Mouse (Mus musculus): ENCODE measurements around the gene Mapkapk5.
"Not testable (repeated sequence)": the region's sequence is repeated elsewhere in the genome, so short reads cannot be mapped to it uniquely, and the experiment has no call there.

Gene Mapkapk5

DNA sequence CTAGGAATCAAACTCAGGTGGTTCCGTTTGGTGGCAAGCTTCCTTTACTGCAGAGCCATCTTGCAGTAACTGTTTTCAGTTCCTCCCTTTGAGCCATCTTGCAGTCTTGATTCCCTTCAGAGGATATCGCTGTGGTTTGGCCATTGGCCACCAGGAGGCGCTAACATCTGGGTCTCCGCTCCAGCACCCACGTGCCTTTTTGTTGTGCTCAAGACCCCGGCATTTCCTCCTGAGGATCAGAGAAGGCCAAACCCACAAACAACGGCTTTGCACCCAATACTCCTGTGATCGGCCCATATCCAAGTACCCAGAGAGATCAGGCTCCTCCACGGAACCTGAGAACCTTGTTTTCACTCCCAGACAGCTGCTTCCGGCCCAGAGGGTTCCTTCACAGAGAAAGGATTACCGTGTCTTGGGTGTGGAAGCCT, 18.8 kb upstream of the Mapkapk5 start:
- in situ Hi-C loops (cut with MboI; ENCODE audit: low sequenced_read_pairs), result no loop called here

DNA sequence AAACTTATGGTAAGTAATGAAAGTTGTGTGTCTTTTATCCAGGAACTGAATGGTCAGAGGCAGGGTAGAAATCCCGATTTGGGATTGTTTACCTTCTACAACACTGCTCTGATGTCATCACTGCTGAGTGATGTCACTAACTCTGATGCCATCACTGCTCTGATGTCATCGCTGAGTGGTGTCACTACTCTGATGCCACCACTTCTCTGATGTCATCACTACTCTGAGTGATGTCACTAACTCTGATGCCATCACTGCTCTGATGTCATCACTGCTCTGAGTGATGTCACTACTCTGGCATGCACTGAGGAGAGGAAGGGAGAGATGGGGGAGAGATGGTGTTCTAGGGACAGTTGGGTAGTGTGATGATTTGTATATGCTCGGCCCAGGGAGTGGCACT, 16.7 kb upstream of the Mapkapk5 start:
- in situ Hi-C loops (cut with MboI; ENCODE audit: low sequenced_read_pairs), result no loop called here

DNA sequence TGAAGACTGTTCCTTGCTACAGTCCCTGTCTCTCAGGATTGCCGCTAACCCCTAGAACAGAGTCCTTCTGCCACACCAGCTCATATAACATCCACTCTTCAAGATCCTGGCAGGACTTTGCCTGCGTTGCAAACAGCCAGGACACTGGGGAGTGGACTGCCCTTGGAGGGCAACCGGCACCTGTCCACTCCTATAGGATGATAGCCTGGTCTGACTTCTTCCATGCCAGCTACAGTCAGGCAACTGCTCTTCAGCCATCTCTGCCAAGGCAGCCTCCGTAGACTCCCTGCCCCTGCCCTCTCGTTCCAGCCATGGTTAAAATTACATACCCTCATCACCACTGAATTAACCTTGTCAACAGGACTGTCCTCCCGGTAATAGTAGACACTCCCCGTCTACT, 3.5 kb upstream of the Mapkapk5 start:
- in situ Hi-C loops (cut with MboI; ENCODE audit: low sequenced_read_pairs), result no loop called here

GRCm38 (mm10) chr5:121547084-121547483, 1.4 kb upstream of the Mapkapk5 start:
- in situ Hi-C loops (cut with MboI; ENCODE audit: low sequenced_read_pairs), result no loop called here

GRCm38 (mm10) chr5:121546530-121546895, 808 bp upstream of the Mapkapk5 start:
- in situ Hi-C loops (cut with MboI; ENCODE audit: low sequenced_read_pairs), result no loop called here

GRCm38 (mm10) chr5:121544910-121545792, 554 bp downstream of the Mapkapk5 start, which contains the start of the genes Adam1a and Gm42878:
Adam1a (minus strand) TSS chr5:121545482.
Gm42878 (minus strand) TSS chr5:121545482.
- in situ Hi-C loops (cut with MboI; ENCODE audit: low sequenced_read_pairs), result no loop called here

DNA sequence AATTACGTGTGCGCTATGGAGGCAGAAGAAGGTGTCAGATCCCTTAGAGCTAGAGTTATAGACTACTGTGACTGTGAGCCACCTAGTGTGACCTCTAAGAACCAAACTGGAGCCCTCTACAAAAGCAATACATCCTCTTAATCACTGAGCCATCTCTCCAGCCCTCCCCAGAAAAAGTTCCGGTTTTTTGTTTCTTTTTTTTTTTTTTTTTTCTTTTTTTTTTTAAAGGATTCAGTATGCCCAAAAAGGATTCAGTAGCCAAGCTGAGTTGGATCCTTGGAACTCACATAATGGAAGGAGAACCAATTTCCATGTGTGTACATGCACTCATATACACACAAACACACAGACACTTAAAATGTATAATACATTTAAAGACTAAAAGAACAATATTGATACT, 2.3 kb downstream of the Mapkapk5 start:
- in situ Hi-C loops (cut with MboI; ENCODE audit: low sequenced_read_pairs), result no loop called here

- in situ Hi-C loops (cut with MboI; ENCODE audit: low sequenced_read_pairs), result no loop called here
These were observed 4.5 kb downstream of the Mapkapk5 start for GRCm38 (mm10) chr5:121541235-121541634.

GRCm38 (mm10) chr5:121540066-121540465, 5.6 kb downstream of the Mapkapk5 start:
- in situ Hi-C loops (cut with MboI; ENCODE audit: low sequenced_read_pairs), result no loop called here

DNA sequence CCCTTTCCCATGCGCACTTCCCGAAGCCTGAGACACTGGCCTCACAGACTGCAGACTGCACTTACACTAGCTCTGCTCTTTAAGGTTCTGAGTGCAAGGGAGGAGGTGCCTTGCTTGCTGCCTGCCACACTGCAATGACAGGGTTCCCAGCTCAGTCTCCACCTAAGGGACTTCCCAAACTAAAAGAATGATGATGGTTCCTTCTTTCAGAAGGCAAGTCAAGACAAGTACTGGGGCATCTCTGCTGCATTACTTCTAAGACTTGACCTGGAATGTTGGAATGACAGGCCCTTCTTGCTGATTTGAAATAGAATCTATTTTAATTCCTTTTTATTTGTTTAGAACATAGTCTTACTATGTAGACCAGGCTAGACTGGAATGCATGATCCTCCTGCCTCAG, 8.1 kb downstream of the Mapkapk5 start:
- in situ Hi-C loops (cut with MboI; ENCODE audit: low sequenced_read_pairs), result no loop called here

- in situ Hi-C loops (cut with MboI; ENCODE audit: low sequenced_read_pairs), result no loop called here
These were observed 8.7 kb downstream of the Mapkapk5 start for GRCm38 (mm10) chr5:121536921-121537555.

- in situ Hi-C loops (cut with MboI; ENCODE audit: low sequenced_read_pairs), result no loop called here
These were observed 10.6 kb downstream of the Mapkapk5 start for GRCm38 (mm10) chr5:121535116-121535515.

- in situ Hi-C loops (cut with MboI; ENCODE audit: low sequenced_read_pairs), result no loop called here
These were observed 11.2 kb downstream of the Mapkapk5 start for GRCm38 (mm10) chr5:121534521-121534920.

GRCm38 (mm10) chr5:121526961-121527360, 18.7 kb downstream of the Mapkapk5 start:
- in situ Hi-C loops (cut with MboI; ENCODE audit: low sequenced_read_pairs), result no loop called here

DNA sequence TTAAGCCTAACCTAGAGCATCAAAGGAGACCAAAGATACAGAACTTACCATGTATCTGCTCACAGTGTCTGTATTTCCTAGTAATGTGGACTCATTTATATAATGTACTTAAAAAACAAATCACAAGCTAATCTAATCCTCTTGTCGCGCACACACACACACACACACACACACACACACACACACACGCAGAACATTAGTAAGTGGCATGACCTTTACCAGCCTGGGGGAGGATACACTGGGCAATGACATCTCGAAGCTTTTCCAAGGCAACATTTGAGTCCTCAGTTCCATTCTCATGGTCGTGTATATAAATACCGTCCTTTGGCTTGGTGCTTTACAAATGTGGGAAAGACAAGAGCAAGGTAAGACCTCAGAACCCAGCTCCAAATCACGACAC, 19.2 kb downstream of the Mapkapk5 start:
- in situ Hi-C loops (cut with MboI; ENCODE audit: low sequenced_read_pairs), result no loop called here

DNA sequence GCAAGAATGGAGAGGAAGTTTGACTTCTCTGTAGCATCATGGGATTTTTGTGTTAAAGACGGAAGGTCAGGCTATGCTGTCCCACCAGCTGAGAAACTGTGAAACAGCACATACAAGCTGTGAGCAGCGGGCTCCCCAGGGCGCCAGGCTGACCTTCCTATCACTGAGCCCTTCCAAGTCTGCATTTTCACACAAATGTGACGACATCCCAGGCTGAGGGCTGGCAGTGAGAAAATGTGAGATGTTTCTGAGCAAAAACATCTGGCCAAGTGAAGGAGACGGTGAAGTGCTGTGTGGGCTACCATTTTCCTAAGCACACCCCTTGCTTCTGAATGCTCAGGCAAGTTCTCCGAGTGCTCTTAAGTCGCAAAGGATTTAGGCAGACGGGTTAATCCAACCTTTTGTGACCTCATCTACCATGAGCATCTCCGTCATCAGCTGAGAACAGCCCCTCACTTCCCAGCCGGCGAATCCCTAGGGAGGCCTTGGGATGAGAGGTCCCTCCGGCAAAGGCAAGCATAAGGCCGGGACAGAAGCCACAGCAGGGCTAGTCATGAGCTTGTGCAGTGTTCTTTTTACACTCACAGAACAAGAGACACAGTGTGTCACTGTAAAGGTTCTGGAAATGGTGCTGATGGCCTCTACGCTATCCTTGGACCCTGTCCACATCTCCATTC, 19.8 kb downstream of the Mapkapk5 start:
- in situ Hi-C loops (cut with MboI; ENCODE audit: low sequenced_read_pairs), result no loop called here

GRCm38 (mm10) chr5:121519758-121520157, 25.9 kb downstream of the Mapkapk5 start:
- in situ Hi-C loops (cut with MboI; ENCODE audit: low sequenced_read_pairs), result not testable (repeated sequence)

- in situ Hi-C loops (cut with MboI; ENCODE audit: low sequenced_read_pairs), result no loop called here
These were observed 26.7 kb downstream of the Mapkapk5 start for GRCm38 (mm10) chr5:121518983-121519382.

DNA sequence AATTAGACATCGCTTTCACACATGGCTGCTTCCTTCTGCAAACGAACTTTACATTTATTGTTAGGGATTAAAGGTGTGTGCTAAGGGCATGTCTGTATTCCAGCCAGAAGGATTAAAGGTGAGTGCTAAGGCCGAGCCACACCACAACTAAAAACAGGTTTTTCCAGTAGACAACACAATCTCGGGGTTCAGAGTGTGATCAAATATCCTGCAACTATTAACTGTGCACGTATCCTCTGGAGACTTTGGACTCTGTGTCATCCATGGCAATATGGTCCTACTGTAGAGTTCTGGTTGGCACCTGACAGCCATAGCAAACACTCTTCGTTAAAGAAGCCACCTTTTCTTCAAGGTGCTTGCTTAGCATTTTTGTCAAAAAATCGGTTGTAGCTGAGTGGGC, 35.7 kb downstream of the Mapkapk5 start:
- in situ Hi-C loops (cut with MboI; ENCODE audit: low sequenced_read_pairs), result no loop called here

DNA sequence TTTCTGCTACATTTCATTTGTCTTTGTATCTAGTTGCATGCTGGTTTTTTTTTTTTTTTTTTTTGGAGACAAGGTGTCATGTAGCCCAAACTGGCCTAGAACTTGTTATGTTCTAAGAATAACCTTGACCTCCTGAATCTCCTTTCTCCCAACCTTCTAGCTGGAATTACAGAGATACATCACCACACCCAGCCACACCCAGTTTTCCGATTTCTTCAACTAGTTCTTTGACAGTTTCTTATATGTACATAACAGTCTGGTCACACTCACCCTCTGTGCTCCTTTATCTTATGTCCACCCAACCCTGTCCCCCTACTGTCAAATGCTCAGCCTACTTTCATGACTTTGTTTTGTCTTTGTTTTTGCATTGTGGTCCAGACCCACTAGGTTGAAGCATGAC, 38.9 kb downstream of the Mapkapk5 start:
- in situ Hi-C loops (cut with MboI; ENCODE audit: low sequenced_read_pairs), result no loop called here

GRCm38 (mm10) chr5:121503231-121503630, 42.5 kb downstream of the Mapkapk5 start, which contains the start of gene Adam1b:
Adam1b (minus strand) TSS chr5:121503435.
- in situ Hi-C loops (cut with MboI; ENCODE audit: low sequenced_read_pairs), result no loop called here
